Mouse (Mus musculus) spleen, adult 2 months (tissue): ENCODE results near the gene 2010300C02Rik. TPM values are rescaled to one million over a fixed set of nuclear protein-coding genes. Genes with fewer than 3 reads are reported as not detected.

Experiments used
- DNase-seq, 2 experiments: peaks; one replicate each; pipeline versions ENCODE4 v3.0.0 to v3.0.0-alpha.2; 2012 to 2021; ENCODE audit warnings: low spot score in 2 of 2, low read depth in 1 of 2
- H3K27ac ChIP-seq: fragments of 200-500 bp; 2 replicates; pipeline ENCODE4 v1.5.1; 2012; ENCODE audit warnings: low read length, inconsistent platforms; ENCODE audit not compliant: insufficient read depth
- H3K27me3 ChIP-seq: fragments of 200-500 bp; 2 replicates; pipeline ENCODE4 v1.6.1; 2012; ENCODE audit warnings: mild to moderate bottlenecking, moderate library complexity, low read length, inconsistent platforms; ENCODE audit not compliant: control insufficient read depth, insufficient read depth
- H3K36me3 ChIP-seq: fragments of 200-500 bp; 2 replicates; pipeline ENCODE4 v1.6.1; 2012; ENCODE audit warnings: mild to moderate bottlenecking, low read length, inconsistent platforms; ENCODE audit not compliant: control insufficient read depth, insufficient read depth
- H3K4me1 ChIP-seq: fragments of 200-500 bp; 2 replicates; pipeline ENCODE4 v1.6.1; 2011; ENCODE audit warnings: inconsistent platforms; ENCODE audit not compliant: control insufficient read depth, insufficient read depth, insufficient read length
- H3K4me3 ChIP-seq: fragments of 200-500 bp; 2 replicates; pipeline ENCODE4 v1.5.1; 2011; ENCODE audit warnings: mild to moderate bottlenecking, inconsistent platforms; ENCODE audit not compliant: insufficient read depth, insufficient read length; ENCODE audit errors: extremely low read depth
- CTCF ChIP-seq: fragments of 200-500 bp; IDR thresholded peaks from 2 replicates; pipeline ENCODE4 v1.5.1; 2011; ENCODE audit warnings: mild to moderate bottlenecking, inconsistent platforms; ENCODE audit not compliant: insufficient read depth, insufficient read length, insufficient replicate concordance; ENCODE audit errors: extremely low read depth
- POLR2A ChIP-seq: fragments of 200-500 bp; IDR thresholded peaks from 2 replicates; pipeline ENCODE4 v1.6.1; 2011; ENCODE audit warnings: low read depth, low read length, inconsistent platforms
- WGBS: fragments of 180-500 bp; shearing (Covaris S2); methylation state at CpG from one replicate; pipeline ENCODE4 v1.1.7; 2018; 5-methylcytosine and 5-hydroxymethylcytosine counted together
- polyA plus RNA-seq: library from polyadenylated mRNA; depleted of rRNA; stranded (reverse); fragments of >200 nt; gene quantifications from 2 replicates; pipeline ENCODE4 v1.2.3, GENCODE M21; 2012

Gene 2010300C02Rik
- polyA plus RNA-seq, 1 experiment, result 0.96 TPM

GRCm38 (mm10) chr1:37647066-37647465, 72.8 kb downstream of the 2010300C02Rik start:
- DNase-seq, result no peak
- 70% methylated on average over 10 of the region's 10 CpGs for WGBS
- no peaks in the 10 kb centered on the region for H3K4me1 ChIP-seq

GRCm38 (mm10) chr1:37644501-37644900, 75.4 kb downstream of the 2010300C02Rik start:
- Histone ChIP-seq H3K27ac (no peak overlapping the region), H3K4me3 (no peak overlapping the region), H3K27me3 (no peaks in the 10 kb centered on the region), H3K36me3 (no peaks in the 10 kb centered on the region), H3K4me1 (no peaks in the 10 kb centered on the region)
- TF ChIP-seq POLR2A (no peak), CTCF (no peak)
- no peak for DNase-seq
- 88% methylated on average over 16 of the region's 16 CpGs for WGBS

More at GRCm38 (mm10) chr1:37647066-37647465, 72.8 kb downstream of the 2010300C02Rik start:
- Histone ChIP-seq H3K4me3 (no peak overlapping the region), H3K27me3 (no peaks in the 10 kb centered on the region), H3K27ac (no peak overlapping the region), H3K36me3 (no peaks in the 10 kb centered on the region)
- TF ChIP-seq CTCF (no peak), POLR2A (no peak)

GRCm38 (mm10) chr1:37643794-37644365, 76.0 kb downstream of the 2010300C02Rik start:
- Histone ChIP-seq H3K36me3 (no peaks in the 10 kb centered on the region), H3K27ac (no peak overlapping the region), H3K27me3 (no peaks in the 10 kb centered on the region), H3K4me3 (no peak overlapping the region), H3K4me1 (no peaks in the 10 kb centered on the region)
- 84% methylated on average over 5 of the region's 5 CpGs for WGBS
- no peak for DNase-seq
- TF ChIP-seq POLR2A (no peak), CTCF (no peak)

GRCm38 (mm10) chr1:37641361-37641760, 78.5 kb downstream of the 2010300C02Rik start:
- TF ChIP-seq CTCF, result no peak
- no peak for TF ChIP-seq POLR2A
- DNase-seq, result no peak
- H3K4me1 ChIP-seq, result no peaks in the 10 kb centered on the region
- no peaks in the 10 kb centered on the region for H3K27me3 ChIP-seq
- no peak overlapping the region for H3K4me3 ChIP-seq
- H3K27ac ChIP-seq, result no peak overlapping the region
- 92% methylated on average over 11 of the region's 11 CpGs for whole genome bisulfite sequencing
- no peaks in the 10 kb centered on the region for H3K36me3 ChIP-seq

- Histone ChIP-seq H3K4me3 (no peak overlapping the region), H3K36me3 (no peaks in the 10 kb centered on the region), H3K27ac (no peak overlapping the region), H3K27me3 (no peaks in the 10 kb centered on the region), H3K4me1 (no peaks in the 10 kb centered on the region)
- WGBS, result 17% methylated on average over 10 of the region's 10 CpGs
- peak; percentile 39 to 53 for DNase-seq
- TF ChIP-seq CTCF (peak; percentile 64; the same call in 1 of the 2 replicates), POLR2A (no peak)
These were observed 80.8 kb downstream of the 2010300C02Rik start for GRCm38 (mm10) chr1:37639101-37639500.

GRCm38 (mm10) chr1:37638560-37638959, 81.3 kb downstream of the 2010300C02Rik start:
- no peak for DNase-seq
- H3K4me3 ChIP-seq, result no peak overlapping the region
- no peaks in the 10 kb centered on the region for H3K4me1 ChIP-seq
- no peaks in the 10 kb centered on the region for H3K36me3 ChIP-seq
- no peaks in the 10 kb centered on the region for H3K27me3 ChIP-seq
- no peak for TF ChIP-seq POLR2A
- 77% methylated on average over 9 of the region's 9 CpGs for WGBS
- no peak overlapping the region for H3K27ac ChIP-seq

- 83% methylated on average over 11 of the region's 11 CpGs for WGBS
These were observed 82.3 kb downstream of the 2010300C02Rik start for GRCm38 (mm10) chr1:37637571-37637970.

More at GRCm38 (mm10) chr1:37637571-37637970, 82.3 kb downstream of the 2010300C02Rik start:
- no peaks in the 10 kb centered on the region for H3K36me3 ChIP-seq
- no peaks in the 10 kb centered on the region for H3K4me1 ChIP-seq
- no peak overlapping the region for H3K4me3 ChIP-seq
- no peak overlapping the region for H3K27ac ChIP-seq
- no peak for DNase-seq
- H3K27me3 ChIP-seq, result no peaks in the 10 kb centered on the region
- TF ChIP-seq CTCF, result no peak
- TF ChIP-seq POLR2A, result no peak
